Mouse (Mus musculus): ENCODE results near the gene Shisal2a.

GRCm38 (mm10) chr4:108386087-108386486 is 2.9 kb upstream of the Shisal2a start:
- TF ChIP-seq CTCF (IDR thresholded peaks at IDR 0.05; ENCODE audit: low read depth) (no peak), EP300 (IDR thresholded peaks at IDR 0.05; ENCODE audit: low read depth) (no peak)

Data from liver, embryonic 14.5 days (tissue).